Mouse (Mus musculus): ENCODE results near the gene Fam198b. TPM values are rescaled to one million over a fixed set of nuclear protein-coding genes. Genes with fewer than 3 reads are reported as not detected.

Fam198b gene
- polyA plus RNA-seq, 1 experiment: 1.5 TPM

DNA sequence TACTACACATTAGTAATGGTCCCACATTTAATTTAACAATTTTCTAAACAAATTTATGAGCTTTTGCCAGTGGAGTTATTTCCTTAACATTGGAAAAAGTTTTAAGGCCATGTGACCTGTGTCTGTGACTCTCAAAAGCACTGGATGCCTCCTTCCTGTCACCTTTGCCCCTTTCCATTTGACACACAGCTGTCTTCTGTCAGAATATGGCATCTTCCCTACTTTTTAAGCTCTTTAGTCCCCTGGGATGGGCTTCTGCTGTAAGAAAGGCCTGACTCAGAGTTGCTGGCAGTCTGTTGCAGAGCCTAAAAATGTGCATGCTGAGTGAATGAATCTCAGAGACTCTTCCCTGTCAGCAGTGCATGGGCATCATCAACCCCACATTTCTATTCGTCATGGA lies 63.4 kb downstream of the Fam198b start:
- H3K27me3 ChIP-seq (ENCODE audit: control insufficient read depth, insufficient read depth, low read length): no peaks in the 10 kb centered on the region
- DNase-seq: no peak
- H3K4me1 ChIP-seq (replicated peaks; ENCODE audit: control insufficient read depth, insufficient read depth, low read length): no peaks in the 10 kb centered on the region
- H3K27ac ChIP-seq (ENCODE audit: control insufficient read depth, insufficient read depth, low read length): no peak overlapping the region
- H3K36me3 ChIP-seq (ENCODE audit: control insufficient read depth, insufficient read depth, low read length): no peaks in the 10 kb centered on the region
- TF ChIP-seq CTCF (IDR thresholded peaks at IDR 0.05; ENCODE audit: borderline replicate concordance, control insufficient read depth, extremely low read depth, insufficient read depth, low read length, poor library complexity) (no peak), POLR2A (IDR thresholded peaks at IDR 0.05; ENCODE audit: control insufficient read depth, extremely low read depth, insufficient read depth, low read length, poor library complexity) (no peak)
- H3K4me3 ChIP-seq (ENCODE audit: control insufficient read depth, insufficient read depth, low read length): no peak overlapping the region
- 84% methylated on average over 1 of the region's 1 CpGs for WGBS

DNA sequence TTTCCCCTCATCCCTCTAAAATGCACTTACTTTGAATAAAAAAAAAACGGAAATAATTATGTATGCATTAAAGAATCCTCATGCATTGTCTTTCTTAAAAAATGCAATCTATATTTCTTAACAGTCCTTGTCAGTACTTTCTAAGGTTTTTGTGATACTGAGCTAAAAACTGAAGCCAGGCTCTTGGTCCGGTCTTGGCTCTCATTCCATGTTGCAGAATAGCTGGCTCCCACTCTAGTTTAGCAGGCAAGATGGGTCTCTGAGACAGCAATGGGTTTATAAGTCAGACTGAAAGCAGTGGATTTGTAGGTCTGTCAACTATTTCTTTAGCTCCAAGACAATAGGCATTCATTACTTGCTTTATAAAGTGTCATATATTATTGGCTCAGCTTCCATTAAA lies 63.8 kb downstream of the Fam198b start:
- DNase-seq: no peak
- Histone ChIP-seq H3K4me1 (replicated peaks; ENCODE audit: control insufficient read depth, insufficient read depth, low read length) (no peaks in the 10 kb centered on the region), H3K27ac (ENCODE audit: control insufficient read depth, insufficient read depth, low read length) (no peak overlapping the region), H3K36me3 (ENCODE audit: control insufficient read depth, insufficient read depth, low read length) (no peaks in the 10 kb centered on the region), H3K4me3 (ENCODE audit: control insufficient read depth, insufficient read depth, low read length) (no peak overlapping the region), H3K27me3 (ENCODE audit: control insufficient read depth, insufficient read depth, low read length) (no peaks in the 10 kb centered on the region)
- 95% methylated on average over 2 of the region's 2 CpGs for WGBS
- no peak for TF ChIP-seq POLR2A (IDR thresholded peaks at IDR 0.05; ENCODE audit: control insufficient read depth, extremely low read depth, insufficient read depth, low read length, poor library complexity)
- no peak for TF ChIP-seq CTCF (IDR thresholded peaks at IDR 0.05; ENCODE audit: borderline replicate concordance, control insufficient read depth, extremely low read depth, insufficient read depth, low read length, poor library complexity)

DNA sequence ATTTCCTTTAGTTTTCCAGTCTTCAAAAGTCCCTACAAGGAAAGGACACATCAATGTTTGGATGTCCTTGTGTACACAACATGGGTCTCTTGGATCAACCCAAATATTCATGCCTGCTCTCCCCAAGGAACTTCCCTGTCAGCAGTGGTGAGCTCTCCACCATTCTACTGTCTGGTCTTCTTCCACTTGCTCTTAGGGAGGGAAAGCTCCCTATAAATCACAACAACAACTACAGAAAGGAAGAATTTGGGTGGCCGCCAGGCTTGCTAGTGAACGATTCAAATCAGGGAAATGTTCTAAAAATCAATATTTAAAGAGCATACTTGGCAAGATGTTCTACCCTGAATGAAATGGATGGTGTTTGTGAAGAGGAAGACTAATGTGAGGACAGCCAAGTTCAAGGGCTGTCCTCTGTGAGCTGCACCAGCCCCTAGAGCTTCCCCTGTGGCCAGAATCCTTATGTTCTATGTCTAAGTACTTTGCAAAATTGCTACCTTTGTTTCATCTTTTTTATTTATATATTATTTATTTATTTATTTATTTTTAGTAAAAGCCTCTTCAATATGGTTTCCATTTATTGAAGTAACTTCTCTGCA lies 68.9 kb downstream of the Fam198b start:
- Histone ChIP-seq H3K36me3 (ENCODE audit: control insufficient read depth, insufficient read depth, low read length) (no peaks in the 10 kb centered on the region), H3K27me3 (ENCODE audit: control insufficient read depth, insufficient read depth, low read length) (no peaks in the 10 kb centered on the region), H3K27ac (ENCODE audit: control insufficient read depth, insufficient read depth, low read length) (no peak overlapping the region), H3K4me3 (ENCODE audit: control insufficient read depth, insufficient read depth, low read length) (no peak overlapping the region), H3K4me1 (replicated peaks; ENCODE audit: control insufficient read depth, insufficient read depth, low read length) (no peaks in the 10 kb centered on the region)
- 95% methylated on average over 2 of the region's 2 CpGs for WGBS
- DNase-seq: no peak
- TF ChIP-seq CTCF (IDR thresholded peaks at IDR 0.05; ENCODE audit: borderline replicate concordance, control insufficient read depth, extremely low read depth, insufficient read depth, low read length, poor library complexity) (no peak), POLR2A (IDR thresholded peaks at IDR 0.05; ENCODE audit: control insufficient read depth, extremely low read depth, insufficient read depth, low read length, poor library complexity) (no peak)

GRCm38 (mm10) chr3:79955262-79955661 lies 70.9 kb downstream of the Fam198b start:
- no peak for DNase-seq
- TF ChIP-seq CTCF (IDR thresholded peaks at IDR 0.05; ENCODE audit: borderline replicate concordance, control insufficient read depth, extremely low read depth, insufficient read depth, low read length, poor library complexity): no peak
- Histone ChIP-seq H3K27ac (ENCODE audit: control insufficient read depth, insufficient read depth, low read length) (no peak overlapping the region), H3K4me1 (replicated peaks; ENCODE audit: control insufficient read depth, insufficient read depth, low read length) (no peaks in the 10 kb centered on the region), H3K4me3 (ENCODE audit: control insufficient read depth, insufficient read depth, low read length) (no peak overlapping the region), H3K36me3 (ENCODE audit: control insufficient read depth, insufficient read depth, low read length) (no peaks in the 10 kb centered on the region), H3K27me3 (ENCODE audit: control insufficient read depth, insufficient read depth, low read length) (no peaks in the 10 kb centered on the region)
- 93% methylated on average over 3 of the region's 3 CpGs for WGBS

DNA sequence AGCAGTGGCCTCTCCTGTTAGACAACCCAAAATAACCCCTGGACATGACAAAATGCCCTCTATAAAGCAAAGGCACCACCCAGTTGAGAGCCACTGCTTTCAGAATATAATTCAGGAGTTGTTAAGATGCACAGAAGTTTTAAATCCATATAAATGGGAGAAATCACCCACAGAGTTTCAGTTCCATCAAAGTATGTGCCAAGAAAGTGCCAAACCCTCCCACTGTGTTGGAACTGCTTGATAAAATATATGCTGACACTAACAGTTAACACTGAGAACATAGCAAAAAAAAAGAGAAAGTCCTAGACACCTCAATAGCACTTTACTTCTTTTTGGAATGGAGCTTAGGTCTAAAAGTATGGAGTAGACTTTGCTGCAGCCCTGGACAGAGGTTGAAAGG lies 72.5 kb downstream of the Fam198b start:
- DNase-seq: no peak
- Histone ChIP-seq H3K4me1 (replicated peaks; ENCODE audit: control insufficient read depth, insufficient read depth, low read length) (no peaks in the 10 kb centered on the region), H3K27me3 (ENCODE audit: control insufficient read depth, insufficient read depth, low read length) (no peaks in the 10 kb centered on the region), H3K27ac (ENCODE audit: control insufficient read depth, insufficient read depth, low read length) (no peak overlapping the region), H3K36me3 (ENCODE audit: control insufficient read depth, insufficient read depth, low read length) (no peaks in the 10 kb centered on the region), H3K4me3 (ENCODE audit: control insufficient read depth, insufficient read depth, low read length) (no peak overlapping the region)
- TF ChIP-seq CTCF (IDR thresholded peaks at IDR 0.05; ENCODE audit: borderline replicate concordance, control insufficient read depth, extremely low read depth, insufficient read depth, low read length, poor library complexity): no peak

- H3K27me3 ChIP-seq (ENCODE audit: control insufficient read depth, insufficient read depth, low read length): no peaks in the 10 kb centered on the region
- TF ChIP-seq POLR2A (IDR thresholded peaks at IDR 0.05; ENCODE audit: control insufficient read depth, extremely low read depth, insufficient read depth, low read length, poor library complexity) (no peak), CTCF (IDR thresholded peaks at IDR 0.05; ENCODE audit: borderline replicate concordance, control insufficient read depth, extremely low read depth, insufficient read depth, low read length, poor library complexity) (no peak)
- DNase-seq: no peak
- H3K27ac ChIP-seq (ENCODE audit: control insufficient read depth, insufficient read depth, low read length): no peak overlapping the region
- WGBS: 98% methylated on average over 2 of the region's 2 CpGs
- H3K36me3 ChIP-seq (ENCODE audit: control insufficient read depth, insufficient read depth, low read length): no peaks in the 10 kb centered on the region
- no peak overlapping the region for H3K4me3 ChIP-seq (ENCODE audit: control insufficient read depth, insufficient read depth, low read length)
- no peaks in the 10 kb centered on the region for H3K4me1 ChIP-seq (replicated peaks; ENCODE audit: control insufficient read depth, insufficient read depth, low read length)
Measured at GRCm38 (mm10) chr3:79957752-79958151, 73.4 kb downstream of the Fam198b start.

DNA sequence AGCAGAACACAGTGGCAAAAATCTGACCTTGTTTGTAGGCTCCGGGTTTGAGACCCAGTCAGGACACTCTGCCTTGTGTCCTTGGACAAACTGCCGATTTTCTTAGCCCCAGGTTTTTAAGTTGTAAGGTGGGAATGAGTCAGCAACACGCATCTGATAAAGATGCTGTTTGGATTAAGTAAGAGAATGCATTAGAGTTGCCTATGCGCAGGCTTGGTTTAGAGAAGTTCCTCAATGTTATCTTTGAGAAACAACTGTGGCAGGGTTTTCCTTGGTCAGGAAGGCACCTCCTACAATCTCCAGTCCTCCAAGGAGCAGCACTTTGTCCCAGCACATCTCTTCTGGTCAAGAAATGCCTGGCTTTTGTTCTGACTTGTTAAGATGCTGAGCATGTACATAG lies 82.4 kb downstream of the Fam198b start:
- TF ChIP-seq CTCF (IDR thresholded peaks at IDR 0.05; ENCODE audit: borderline replicate concordance, control insufficient read depth, extremely low read depth, insufficient read depth, low read length, poor library complexity) (no peak), POLR2A (IDR thresholded peaks at IDR 0.05; ENCODE audit: control insufficient read depth, extremely low read depth, insufficient read depth, low read length, poor library complexity) (no peak)
- no peaks in the 10 kb centered on the region for H3K4me1 ChIP-seq (replicated peaks; ENCODE audit: control insufficient read depth, insufficient read depth, low read length)
- WGBS: 31% methylated on average over 4 of the region's 4 CpGs
- H3K27ac ChIP-seq (ENCODE audit: control insufficient read depth, insufficient read depth, low read length): no peak overlapping the region
- no peak overlapping the region for H3K4me3 ChIP-seq (ENCODE audit: control insufficient read depth, insufficient read depth, low read length)
- DNase-seq: no peak
- no peaks in the 10 kb centered on the region for H3K27me3 ChIP-seq (ENCODE audit: control insufficient read depth, insufficient read depth, low read length)
- no peaks in the 10 kb centered on the region for H3K36me3 ChIP-seq (ENCODE audit: control insufficient read depth, insufficient read depth, low read length)

Measured in thymus, adult 2 months (tissue).